Mouse (Mus musculus) E14TG2a.4 (cell line): Measurements from ENCODE around the gene Cacybp.

ENCODE experiments used
- CTCF ChIP-seq: conservative IDR thresholded peaks from 2 replicates; pipeline ENCODE4 v1.5.1; 2014; ENCODE audit warnings: low read length
- NANOG ChIP-seq: IDR thresholded peaks from 2 replicates; pipeline ENCODE4 v1.6.1; 2014; ENCODE audit warnings: borderline replicate concordance, low read length, mixed read lengths
- POU5F1 ChIP-seq: IDR thresholded peaks from 2 replicates; pipeline ENCODE4 v1.6.1; 2014; ENCODE audit warnings: low read length, borderline replicate concordance

GRCm38 (mm10) chr1:160176903-160177302 is 35.8 kb downstream of the Cacybp start:
- TF ChIP-seq CTCF: no peak
- TF ChIP-seq POU5F1: no peak
- TF ChIP-seq NANOG: no peak
